Mouse (Mus musculus): ENCODE data around the gene Mtmr11.

Mtmr11 gene

GRCm38 (mm10) chr3:96209242-96209641 lies 47.4 kb downstream of the Mtmr11 start:
- no peak for DNase-seq (ENCODE audit: low read depth, low spot score)

GRCm38 (mm10) chr3:96219191-96219641 lies 57.4 kb downstream of the Mtmr11 start:
- DNase-seq (ENCODE audit: low read depth, low spot score): no peak

DNA sequence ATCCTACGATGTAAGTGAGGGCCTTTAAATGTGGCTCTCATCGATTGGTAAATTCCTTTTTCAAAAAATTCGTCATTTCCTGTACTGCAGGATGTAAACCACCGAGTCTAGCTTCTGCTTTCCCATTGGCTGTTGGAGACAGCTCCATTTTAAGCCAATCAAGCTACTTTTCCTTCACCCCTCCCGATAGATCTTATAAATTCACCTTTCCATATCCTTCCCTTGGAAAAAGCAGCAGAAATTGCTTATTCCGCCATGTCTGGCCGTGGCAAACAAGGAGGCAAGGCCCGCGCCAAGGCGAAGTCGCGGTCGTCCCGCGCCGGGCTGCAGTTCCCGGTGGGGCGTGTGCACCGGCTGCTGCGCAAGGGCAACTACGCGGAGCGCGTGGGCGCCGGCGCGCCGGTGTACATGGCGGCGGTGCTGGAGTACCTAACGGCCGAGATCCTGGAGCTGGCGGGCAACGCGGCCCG lies 57.9 kb downstream of the Mtmr11 start, which contains the start of the genes Bola1 and Hist2h2ab:
Bola1 (minus strand) TSS at position 49 of the 470 bp plus-strand sequence.
Hist2h2ab (plus strand) TSS at position 205 of the 470 bp plus-strand sequence.
- peak; percentile 92 for DNase-seq (ENCODE audit: low read depth, low spot score)

- peak; percentile 72 for DNase-seq (ENCODE audit: low read depth, low spot score)
Measured at GRCm38 (mm10) chr3:96220131-96220764, 58.4 kb downstream of the Mtmr11 start.

- peak; percentile 97 for DNase-seq (ENCODE audit: low read depth, low spot score)
Measured at GRCm38 (mm10) chr3:96220765-96221639, 59.2 kb downstream of the Mtmr11 start, which contains the start of the genes Hist2h2ac and Hist2h2be. Gene Hist2h2ac (minus strand): TSS chr3:96220880. Gene Hist2h2be (plus strand): TSS chr3:96221119.

Data from 3T3-L1 (cell line).